Mouse (Mus musculus) layer of hippocampus, adult 18-20 months (tissue): Measurements from ENCODE around the gene 4921524J17Rik. TPM values are rescaled to one million over a fixed set of nuclear protein-coding genes. Genes with fewer than 3 reads are reported as not detected.

Experiments
- DNase-seq, 2 experiments: peaks; one replicate each; pipeline ENCODE4 v3.0.0; 2022; ENCODE audit warnings: low spot score in 2 of 2
- total RNA-seq, 2 experiments: library from RNA; stranded (reverse); gene quantifications; 2 replicates each; pipeline ENCODE4 v1.2.3; 2021

4921524J17Rik gene
- total RNA-seq, 2 experiments from 2014 or later: 13.6 to 16.9 TPM

DNA sequence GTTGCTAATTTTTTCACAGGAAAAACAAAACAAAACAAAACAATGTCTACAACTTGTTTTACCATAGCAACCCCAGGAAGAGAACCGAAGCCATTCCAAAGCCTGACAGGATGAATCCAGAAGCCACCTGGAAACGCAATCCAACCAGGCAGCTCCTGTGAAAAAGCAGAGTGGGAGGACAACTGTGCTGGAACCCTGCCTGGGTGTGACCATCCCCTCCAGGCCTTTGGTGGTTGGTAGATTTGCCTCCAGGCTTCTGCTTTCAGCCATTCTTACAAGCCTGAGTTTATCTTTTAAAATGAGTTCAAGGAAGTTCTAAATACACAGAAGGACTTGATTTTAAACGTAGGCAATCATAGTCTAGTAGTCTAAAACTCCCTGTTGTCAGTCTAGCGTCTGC lies 50.7 kb downstream of the 4921524J17Rik start:
- peak; percentile 28 to 41 for DNase-seq

- no peak for DNase-seq
Measured at GRCm38 (mm10) chr8:85380824-85381209, 51.8 kb downstream of the 4921524J17Rik start.

DNA sequence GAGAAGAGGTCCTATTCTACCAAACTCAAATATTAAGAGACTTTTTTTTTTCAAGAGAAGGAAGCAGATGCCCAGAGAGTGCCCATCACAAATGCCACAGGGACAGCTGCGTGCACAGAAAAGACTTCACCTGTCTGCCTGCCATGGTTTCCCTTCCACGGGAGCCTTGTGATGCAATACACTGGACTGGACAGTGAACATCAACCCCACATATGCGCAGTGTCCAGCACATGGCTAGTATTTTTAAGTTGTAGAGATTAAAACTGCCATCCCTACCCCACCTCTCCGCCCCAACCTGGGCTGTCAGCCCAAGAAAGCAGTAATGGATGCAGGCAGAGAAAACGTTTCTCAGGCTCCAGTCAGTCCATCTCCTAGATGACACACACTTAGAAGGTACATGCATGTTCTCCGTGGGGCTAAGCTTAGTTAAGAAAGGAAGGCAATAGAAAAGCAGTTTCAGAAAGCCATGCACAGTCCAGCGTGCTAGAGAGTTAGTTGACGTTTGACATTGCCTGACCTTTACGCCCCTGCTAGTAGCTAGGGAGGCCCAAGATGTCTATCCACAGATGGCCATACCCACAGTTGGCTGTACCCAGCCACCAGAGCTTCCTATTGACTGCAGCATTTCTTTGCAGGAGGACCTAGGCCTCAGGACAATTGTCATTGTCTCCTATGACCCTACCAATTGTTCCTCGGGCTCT lies 52.4 kb downstream of the 4921524J17Rik start:
- DNase-seq: no peak

- peak; percentile 19 to 75 for DNase-seq
Measured at GRCm38 (mm10) chr8:85379142-85379781, 53.4 kb downstream of the 4921524J17Rik start.

DNA sequence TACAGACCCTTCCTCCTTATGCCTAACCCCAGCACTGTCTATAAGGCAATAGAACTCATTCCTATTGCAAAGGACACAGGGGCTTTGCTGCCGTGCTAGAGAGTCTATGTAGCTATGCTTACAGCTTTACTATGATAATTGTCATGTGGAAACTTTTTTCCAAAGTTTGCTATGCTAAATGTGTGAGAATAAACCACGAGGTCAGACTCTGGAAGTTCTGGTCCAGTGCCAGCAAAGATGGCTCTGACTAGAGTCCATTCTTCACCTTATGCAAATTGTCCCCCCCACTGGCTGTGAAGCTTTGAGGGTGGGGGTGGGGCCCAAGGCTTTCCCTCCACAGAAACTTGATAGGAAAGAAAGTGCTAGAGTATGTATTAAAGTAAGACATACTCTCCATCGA lies 56.1 kb downstream of the 4921524J17Rik start:
- no peak for DNase-seq

GRCm38 (mm10) chr8:85374286-85374685 lies 58.3 kb downstream of the 4921524J17Rik start:
- no peak for DNase-seq

DNA sequence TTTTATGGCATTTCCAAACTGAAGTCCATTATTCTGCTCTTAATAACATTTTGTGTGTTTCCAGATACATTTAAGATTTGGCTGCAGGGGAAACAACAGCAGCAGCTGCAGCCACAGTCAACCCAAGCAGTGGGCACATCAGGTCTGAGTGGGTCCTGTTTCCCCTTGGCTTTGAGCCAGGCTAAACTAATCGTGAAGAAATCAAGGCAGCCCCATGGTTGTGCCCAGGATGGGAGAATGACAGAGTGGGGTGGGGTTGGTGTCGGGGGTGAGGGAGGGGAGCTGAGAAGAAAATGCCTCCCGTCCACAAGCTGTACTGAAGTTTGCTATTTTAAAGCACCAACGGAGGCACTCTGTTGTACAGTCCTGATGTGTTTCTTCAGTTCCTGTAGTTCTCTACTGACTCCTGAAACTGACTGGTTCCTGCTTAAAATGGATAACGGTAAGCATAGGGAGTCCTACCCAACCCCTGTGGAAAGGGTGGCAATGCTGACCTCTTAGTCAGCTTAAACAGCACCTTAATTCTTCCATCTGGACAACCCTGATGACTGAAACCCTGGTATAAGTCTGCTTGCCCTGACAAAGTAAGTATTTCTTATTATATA lies 59.1 kb downstream of the 4921524J17Rik start:
- DNase-seq: no peak

DNA sequence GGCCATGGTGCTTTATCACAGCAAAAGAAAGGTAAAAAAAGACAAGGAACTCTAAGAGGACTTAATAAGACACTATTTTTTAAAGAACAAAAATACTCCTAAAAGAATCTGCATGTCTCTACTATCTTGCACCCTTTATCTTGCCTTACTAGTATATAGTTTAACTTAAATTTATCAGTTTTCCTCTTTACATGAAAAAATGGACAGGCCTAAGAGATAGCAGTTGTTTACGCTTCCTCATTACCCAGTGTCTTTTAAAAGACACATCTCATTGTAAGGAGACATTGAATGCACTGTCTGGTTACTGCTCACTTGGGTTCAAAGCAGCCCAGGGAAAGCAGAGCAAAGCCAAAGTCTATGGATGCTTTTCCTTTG lies 60.2 kb downstream of the 4921524J17Rik start:
- DNase-seq: no peak

DNA sequence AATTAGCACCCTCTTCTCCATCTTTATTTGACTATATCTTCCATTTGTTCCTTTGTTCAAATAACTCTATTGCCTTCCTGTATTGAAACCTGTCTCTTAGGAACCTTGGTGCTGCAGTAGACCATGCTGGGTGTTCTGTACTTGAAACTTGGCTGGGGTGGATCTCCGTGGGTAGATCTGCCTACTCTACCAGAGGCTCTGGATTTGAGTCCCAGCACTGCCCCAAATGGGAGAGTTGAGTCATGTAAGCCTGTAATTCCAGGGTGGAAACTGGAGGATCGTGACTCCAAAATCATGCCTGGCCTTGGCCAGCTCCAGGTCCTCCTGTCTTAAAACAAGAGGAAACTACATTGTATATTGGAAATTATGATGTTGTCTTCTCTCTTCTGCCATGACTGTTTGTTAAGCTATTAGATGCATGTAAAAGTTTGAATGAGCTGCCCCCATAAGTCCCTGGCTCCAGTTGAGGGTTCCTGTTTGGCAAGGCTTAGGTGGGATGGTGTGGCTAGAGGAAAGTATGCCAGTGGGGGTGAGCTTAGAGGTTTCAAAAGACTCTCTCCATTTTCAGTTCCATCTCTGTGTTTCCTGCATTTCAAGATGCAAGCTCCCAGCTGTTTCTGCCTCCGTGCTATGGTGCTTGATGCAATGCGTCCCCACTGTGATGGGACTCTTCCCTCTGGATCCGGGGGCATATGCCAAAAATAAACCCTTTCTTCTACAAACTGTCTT lies 60.7 kb downstream of the 4921524J17Rik start:
- DNase-seq: peak; percentile 32 to 70

- DNase-seq: no peak
Measured at GRCm38 (mm10) chr8:85365176-85365575, 67.5 kb downstream of the 4921524J17Rik start.

- DNase-seq: no peak
Measured at GRCm38 (mm10) chr8:85364628-85365027, 68.0 kb downstream of the 4921524J17Rik start.

GRCm38 (mm10) chr8:85363406-85363805 lies 69.2 kb downstream of the 4921524J17Rik start:
- DNase-seq: no peak

- DNase-seq: no peak
Measured at GRCm38 (mm10) chr8:85362211-85362610, 70.4 kb downstream of the 4921524J17Rik start.

Other genes with a start within 250 kb of the 4921524J17Rik start
- gene Olfr371, start 206.8 kb downstream of the 4921524J17Rik start, total RNA-seq: not detected
- 10 to 100 TPM; 29.1 to 29.6 TPM for gene Orc6, start 133.2 kb downstream of the 4921524J17Rik start, total RNA-seq
- 100 to 1,000 TPM; 126 to 129 TPM for gene Vps35, start 133.0 kb downstream of the 4921524J17Rik start, total RNA-seq
- 1 to 10 TPM; 3.5 to 4.0 TPM for gene Mylk3, start 46.5 kb downstream of the 4921524J17Rik start, total RNA-seq
- 10 to 100 TPM; 86.8 to 90.7 TPM for gene Gpt2, start 59.7 kb upstream of the 4921524J17Rik start, total RNA-seq
- 100 to 1,000 TPM; 211 to 226 TPM for gene Dnaja2, start 122.5 kb upstream of the 4921524J17Rik start, total RNA-seq